Comparison of ENCODE assay signal across 13 mouse cellular contexts in genomic region chr12:80525513-80525912, GRCm38 (mm10). TPM values are rescaled to one million over a fixed set of nuclear protein-coding genes. Genes with fewer than 3 reads are reported as not detected.
DNase-seq lines count a peak whose midpoint lies in the region; ATAC-seq and TF ChIP-seq lines count a peak whose summit lies in the region.
"Had no signal": no experiment of that assay in that cellular context is flagged by ENCODE, and none has a peak within 500 bp of the region (broad histone marks: within the 10 kb centered on the region; RNA-seq: fewer than 3 reads in every experiment).

No protein-coding gene starts in this region.

- 17% methylated on average over 7 of the region's 7 CpGs for WGBS in lung, embryonic 14.5 days
- WGBS in forebrain, embryonic 14.5 days = 1% methylated on average over 7 of the region's 7 CpGs
- 4% methylated on average over 7 of the region's 7 CpGs for WGBS in neural tube, embryonic 12.5 days
- WGBS in heart, embryonic 11.5 days (ENCODE audit: insufficient replicate concordance) = 17% methylated on average over 7 of the region's 7 CpGs

- H3K9ac ChIP-seq in lung, embryonic 14.5 days = no peak overlapping the region
- no peak overlapping the region for H3K9ac ChIP-seq in forebrain, embryonic 14.5 days (ENCODE audit: low read length)
- no peak overlapping the region for H3K9ac ChIP-seq in neural tube, embryonic 12.5 days
- H3K9ac ChIP-seq in heart, embryonic 11.5 days (ENCODE audit: low read depth, low read length) = no peak overlapping the region

- H3K4me3 ChIP-seq in lung, embryonic 14.5 days (ENCODE audit: low read depth, low read length) = no peak overlapping the region
- no peak overlapping the region for H3K4me3 ChIP-seq in forebrain, embryonic 14.5 days (ENCODE audit: low read depth, low read length)
- no peak overlapping the region for H3K4me3 ChIP-seq in neural tube, embryonic 12.5 days
- H3K4me3 ChIP-seq in heart, embryonic 11.5 days (ENCODE audit: low read depth, low read length) = no peak overlapping the region

- no peak overlapping the region for H3K27ac ChIP-seq in lung, embryonic 14.5 days (ENCODE audit: low read depth)
- H3K27ac ChIP-seq in forebrain, embryonic 14.5 days (ENCODE audit: low read depth, low read length) = peak overlapping the region; percentile 36; the same call in 1 of the 2 replicates
- no peak overlapping the region for H3K27ac ChIP-seq in neural tube, embryonic 12.5 days
- no peak overlapping the region for H3K27ac ChIP-seq in heart, embryonic 11.5 days (ENCODE audit: low read depth, low read length)

- no peak for ATAC-seq in lung, embryonic 14.5 days (ENCODE audit: insufficient read depth)
- ATAC-seq in forebrain, embryonic 14.5 days = peak; percentile 68
- ATAC-seq in neural tube, embryonic 12.5 days (ENCODE audit: low FRiP score, low read depth) = 0 out of 2 replicates have a peak, but pooled peaks have one; percentile 46
- no peak for ATAC-seq in heart, embryonic 11.5 days (replicated peaks; ENCODE audit: insufficient number of reproducible peaks, low FRiP score, low TSS enrichment)
- ATAC-seq: inflammation-experienced regulatory T-cells, adult 6 months had no signal

- H3K9me3 ChIP-seq in lung, embryonic 14.5 days (ENCODE audit: low read depth, low read length) = no peaks in the 10 kb centered on the region
- H3K9me3 ChIP-seq in forebrain, embryonic 14.5 days (replicated peaks; ENCODE audit: control insufficient read depth, low read length) = no peaks in the 10 kb centered on the region
- H3K9me3 ChIP-seq in neural tube, embryonic 12.5 days = no peaks in the 10 kb centered on the region
- no peaks in the 10 kb centered on the region for H3K9me3 ChIP-seq in heart, embryonic 11.5 days (replicated peaks; ENCODE audit: control insufficient read depth, low read length)

- intact Hi-C loops in heart, postnatal 36 days (cut with DNase I) = no loop called here

- DNase-seq in lung, embryonic 14.5 days = peak; percentile 28
- no peak for DNase-seq in lung, postnatal 14 days
- peak; percentile 92 for DNase-seq in ZHBTc4 (ENCODE audit: low read depth, low spot score)
- peak; percentile 79 for DNase-seq in forebrain, embryonic 14.5 days (ENCODE audit: low spot score)
- no peak for DNase-seq in thymus, postnatal 14 days
- DNase-seq in heart, postnatal 36 days = no peak
- DNase-seq: cerebellum, adult 9-10 months; heart, adult 11 months had no signal

- H3K36me3 ChIP-seq in lung, embryonic 14.5 days (ENCODE audit: insufficient read depth) = no peaks in the 10 kb centered on the region
- H3K36me3 ChIP-seq in forebrain, embryonic 14.5 days (ENCODE audit: control insufficient read depth, insufficient read depth, low read length) = no peaks in the 10 kb centered on the region
- H3K36me3 ChIP-seq in neural tube, embryonic 12.5 days = no peaks in the 10 kb centered on the region
- no peaks in the 10 kb centered on the region for H3K36me3 ChIP-seq in heart, embryonic 11.5 days (ENCODE audit: control insufficient read depth, insufficient read depth, low read length)

- no peak overlapping the region for H3K4me2 ChIP-seq in lung, embryonic 14.5 days
- H3K4me2 ChIP-seq in forebrain, embryonic 14.5 days (ENCODE audit: low read length) = no peak overlapping the region; the same call in 1 of the 2 replicates
- H3K4me2 ChIP-seq in neural tube, embryonic 12.5 days (replicated peaks) = peak overlapping the region; percentile 10; the same call in 1 of the 2 replicates
- H3K4me2 ChIP-seq in heart, embryonic 11.5 days = no peak overlapping the region
- H3K4me2 ChIP-seq: liver, embryonic 11.5 days had no signal

- TF ChIP-seq CTCF in lung, embryonic 14.5 days (IDR thresholded peaks at IDR 0.05; ENCODE audit: low read depth) = no peak

- H3K27me3 ChIP-seq in lung, embryonic 14.5 days (ENCODE audit: insufficient read depth, low read length) = peaks cover 7% of the 10 kb centered on the region
- H3K27me3 ChIP-seq in forebrain, embryonic 14.5 days (replicated peaks; ENCODE audit: control insufficient read depth, insufficient read depth, low read length) = no peaks in the 10 kb centered on the region
- 0 out of 2 replicates have a peak, but pooled peaks cover 9% of the 10 kb centered on the region for H3K27me3 ChIP-seq in neural tube, embryonic 12.5 days (replicated peaks)
- peaks cover 13% of the 10 kb centered on the region for H3K27me3 ChIP-seq in heart, embryonic 11.5 days (ENCODE audit: control insufficient read depth, insufficient read depth, low read length)

- no peaks in the 10 kb centered on the region; the same call in 1 of the 2 replicates for H3K4me1 ChIP-seq in lung, embryonic 14.5 days (ENCODE audit: insufficient read depth)
- H3K4me1 ChIP-seq in forebrain, embryonic 14.5 days (ENCODE audit: control insufficient read depth, insufficient read depth, low read length) = peaks cover 35% of the 10 kb centered on the region
- H3K4me1 ChIP-seq in neural tube, embryonic 12.5 days = peaks cover 19% of the 10 kb centered on the region
- no peaks in the 10 kb centered on the region for H3K4me1 ChIP-seq in heart, embryonic 11.5 days (ENCODE audit: control insufficient read depth, insufficient read depth, low read length)

RNA-seq across cellular contexts. Expression of gene Galnt16, which starts 7.4 kb away (rescaled TPM):
- 4.8 and 6.7 TPM in 2 replicates for polyA plus RNA-seq in lung, embryonic 14.5 days (2014; fragmentation: Nextera tagmentation; extraction: Ambion mirVana)
- polyA plus RNA-seq in forebrain, embryonic 14.5 days (2014; fragmentation: Nextera tagmentation; extraction: Ambion mirVana) = 14.7 and 14.8 TPM in 2 replicates
- 21.7 and 22.6 TPM in 2 replicates for polyA plus RNA-seq in neural tube, embryonic 12.5 days (2016; fragmentation: Nextera tagmentation; extraction: Ambion mirVana)
- polyA plus RNA-seq in heart, embryonic 11.5 days (2014; fragmentation: Nextera tagmentation; extraction: Ambion mirVana) = 1.0 and 1.3 TPM in 2 replicates
- 1 to 10 TPM; 2.7 to 3.7 TPM for total RNA-seq in heart, postnatal 36 days (2021)
- total RNA-seq: megakaryocyte-erythroid progenitor cell, adult 5-6 weeks had no signal

Comparison
In these comparisons a context has a peak if more than half of its experiments do, and no peak if none do; other contexts are left out.
1. DNase-seq: peak in lung, embryonic 14.5 days (single experiment), ZHBTc4 (single experiment) and forebrain, embryonic 14.5 days (single experiment); none in lung, postnatal 14 days (single experiment), thymus, postnatal 14 days (single experiment) and heart, postnatal 36 days (0 of 2).
2. ATAC-seq: peak in forebrain, embryonic 14.5 days (single experiment) and neural tube, embryonic 12.5 days (single experiment); none in lung, embryonic 14.5 days (single experiment) and heart, embryonic 11.5 days (single experiment).